Mouse (Mus musculus) neural tube, embryonic 11.5 days (tissue): Measurements from ENCODE around the gene Gm19345. TPM values are rescaled to one million over a fixed set of nuclear protein-coding genes. Genes with fewer than 3 reads are reported as not detected.

Experiments used
- ATAC-seq: fragments of 200-750 bp; cut with Nextera tagmentation; 2 replicates; pipeline ENCODE4 v1.8.0; 2017; ENCODE audit warnings: moderate number of reproducible peaks, mild to moderate bottlenecking, moderate TSS enrichment, moderate library complexity; ENCODE audit not compliant: insufficient read depth, low FRiP score, low TSS enrichment
- DNase-seq: peaks from one replicate; pipeline ENCODE4 v3.0.0-alpha.2; 2015; ENCODE audit warnings: low spot score
- H3K27ac ChIP-seq: fragments of 300-500 bp; sonication (generic); 2 replicates; pipeline ENCODE4 v1.5.1; 2014; ENCODE audit warnings: low read depth, mild to moderate bottlenecking, low read length
- H3K27me3 ChIP-seq: fragments of 300-500 bp; sonication (generic); 2 replicates; pipeline ENCODE4 v1.6.1; 2014; ENCODE audit warnings: mild to moderate bottlenecking, low read length, mixed read lengths; ENCODE audit not compliant: control insufficient read depth, insufficient read depth
- H3K36me3 ChIP-seq: fragments of 300-500 bp; sonication (generic); 2 replicates; pipeline ENCODE4 v1.6.1; 2014; ENCODE audit warnings: mild to moderate bottlenecking, low read length, moderate library complexity, mixed read lengths; ENCODE audit not compliant: control insufficient read depth, insufficient read depth
- H3K4me1 ChIP-seq: fragments of 300-500 bp; sonication (generic); 2 replicates; pipeline ENCODE4 v1.6.1; 2014; ENCODE audit warnings: low read length, mixed read lengths; ENCODE audit not compliant: control insufficient read depth, insufficient read depth
- H3K4me2 ChIP-seq: fragments of 300-500 bp; sonication (generic); 2 replicates; pipeline ENCODE4 v1.6.1; 2014; ENCODE audit warnings: low read depth, mild to moderate bottlenecking, moderate library complexity
- H3K4me3 ChIP-seq: fragments of 300-500 bp; sonication (generic); 2 replicates; pipeline ENCODE4 v1.5.1; 2014; ENCODE audit warnings: low read depth, low read length
- H3K9ac ChIP-seq: fragments of 300-500 bp; sonication (generic); 2 replicates; pipeline ENCODE4 v1.6.1; 2014; ENCODE audit warnings: mild to moderate bottlenecking, low read length
- H3K9me3 ChIP-seq: fragments of 300-500 bp; sonication (generic); 2 replicates; pipeline ENCODE4 v1.6.1; 2016; ENCODE audit warnings: low read length; ENCODE audit not compliant: control insufficient read depth
- WGBS: fragments of 180-500 bp; shearing (Covaris S2); extraction: QIAGEN DNeasy Blood & Tissue Kit; methylation state at CpG from one replicate; pipeline ENCODE4 v1.1.7; 2014; 5-methylcytosine and 5-hydroxymethylcytosine counted together
- polyA plus RNA-seq: library from polyadenylated mRNA; unstranded; fragments of >200 nt; fragmentation: Nextera tagmentation; extraction: Ambion mirVana; gene quantifications from 2 replicates; pipeline ENCODE4 v1.2.1, GENCODE M21; 2014

Gene Gm19345
- polyA plus RNA-seq, 1 experiment from 2014 or later = 0.29 TPM

DNA sequence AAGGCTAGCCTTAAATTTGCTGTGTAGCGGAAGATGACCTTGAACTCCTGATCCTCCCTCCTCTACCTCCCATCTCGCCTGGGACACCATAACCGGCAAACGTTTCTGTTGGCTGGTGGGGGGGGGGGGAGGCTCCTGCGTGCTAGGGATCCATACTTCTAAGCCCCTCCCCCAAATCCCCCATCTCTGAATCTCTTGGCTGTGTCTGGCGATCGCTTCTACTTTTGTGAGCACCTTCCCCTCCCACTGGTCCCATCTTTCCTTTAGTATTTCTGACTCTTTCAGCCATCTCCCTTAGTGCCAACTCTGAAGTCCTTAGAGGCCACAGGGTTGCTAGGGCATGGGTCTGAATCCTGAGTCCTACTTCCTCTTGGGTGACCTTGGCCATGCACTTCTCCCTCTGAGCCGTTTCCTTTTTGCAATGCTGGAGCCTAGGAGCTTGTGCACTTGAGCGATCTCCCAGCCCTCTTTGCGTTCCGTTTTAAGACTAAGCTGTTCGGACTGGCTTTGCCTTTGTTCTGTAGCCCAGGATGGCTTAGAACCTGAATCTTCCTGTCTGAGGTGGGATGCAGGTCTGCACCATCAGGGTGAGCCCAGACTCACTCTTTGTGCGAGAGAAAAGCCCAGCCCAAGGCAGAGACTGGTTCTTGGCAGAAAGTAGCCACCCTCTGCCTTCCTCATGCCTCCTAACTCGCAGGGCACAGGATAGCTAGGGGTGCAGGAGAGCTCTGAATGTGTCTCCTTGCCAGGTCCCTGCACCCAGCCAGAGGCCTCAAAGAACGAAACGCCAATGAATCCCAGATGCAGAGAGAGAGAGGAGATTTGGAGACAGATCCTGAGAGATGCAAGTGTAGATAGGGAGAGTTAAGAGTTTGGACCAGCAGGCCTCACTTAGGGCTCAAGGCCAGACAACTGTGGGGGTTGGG lies 28.3 kb upstream of the Gm19345 start:
- DNase-seq (no peak), ATAC-seq (no peak)
- Histone ChIP-seq H3K4me1 (peaks cover 5% of the 10 kb centered on the region; the same call in 1 of the 2 replicates), H3K27me3 (peaks cover 32% of the 10 kb centered on the region), H3K4me3 (no peak overlapping the region), H3K9me3 (peaks cover 4% of the 10 kb centered on the region; the same call in 1 of the 2 replicates), H3K36me3 (no peaks in the 10 kb centered on the region), H3K27ac (no peak overlapping the region), H3K4me2 (peak overlapping the region; percentile 16; the same call in 1 of the 2 replicates), H3K9ac (no peak overlapping the region)
- 23% methylated on average over 16 of the region's 16 CpGs for WGBS

DNA sequence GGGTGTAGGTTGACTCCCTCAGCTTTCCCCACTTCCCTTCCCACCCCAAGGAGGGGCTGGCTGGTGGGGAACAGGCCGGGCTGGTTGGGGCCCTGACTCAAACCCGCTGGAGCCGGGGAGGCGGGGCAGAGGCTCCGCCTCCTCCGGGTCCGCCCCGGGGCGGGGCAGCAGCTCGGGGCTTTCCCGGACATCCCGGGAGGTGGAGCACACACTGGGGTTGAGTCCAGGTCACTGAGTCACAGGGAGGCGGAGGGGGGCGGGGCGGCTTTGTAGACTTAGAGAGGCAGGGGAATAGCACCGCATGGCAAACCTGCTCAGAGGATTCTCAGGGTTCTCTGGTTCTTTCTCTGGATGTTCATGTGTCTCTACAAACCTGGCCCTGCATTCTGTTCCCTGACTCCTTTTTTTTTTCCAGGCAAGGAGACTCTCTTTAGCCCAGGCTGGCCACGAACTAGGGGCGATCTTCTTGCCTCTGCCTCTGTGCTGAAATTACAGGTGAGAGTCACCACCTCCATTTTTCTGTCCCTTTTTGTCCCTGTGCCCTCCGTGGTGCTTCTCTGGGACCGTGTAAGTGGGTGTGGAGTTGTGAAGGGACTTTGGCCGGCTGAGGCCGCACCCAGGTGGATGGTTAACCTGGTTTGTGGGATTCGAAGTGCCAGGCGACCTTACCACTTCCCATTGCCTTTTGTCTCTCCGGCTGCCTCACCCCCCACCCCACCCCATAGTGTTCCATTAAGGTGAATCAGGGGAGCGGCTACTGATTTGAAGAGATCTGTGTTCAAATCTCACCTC lies 27.4 kb upstream of the Gm19345 start:
- DNase-seq (peak; percentile 83), ATAC-seq (peak; percentile 68)
- H3K36me3 ChIP-seq = no peaks in the 10 kb centered on the region
- peaks cover 32% of the 10 kb centered on the region for H3K27me3 ChIP-seq
- no peak overlapping the region for H3K9ac ChIP-seq
- peaks cover 4% of the 10 kb centered on the region; the same call in 1 of the 2 replicates for H3K9me3 ChIP-seq
- peaks cover 5% of the 10 kb centered on the region; the same call in 1 of the 2 replicates for H3K4me1 ChIP-seq
- peak overlapping the region; percentile 16; the same call in 1 of the 2 replicates for H3K4me2 ChIP-seq
- H3K4me3 ChIP-seq = no peak overlapping the region
- WGBS = 23% methylated on average over 26 of the region's 26 CpGs
- no peak overlapping the region for H3K27ac ChIP-seq

DNA sequence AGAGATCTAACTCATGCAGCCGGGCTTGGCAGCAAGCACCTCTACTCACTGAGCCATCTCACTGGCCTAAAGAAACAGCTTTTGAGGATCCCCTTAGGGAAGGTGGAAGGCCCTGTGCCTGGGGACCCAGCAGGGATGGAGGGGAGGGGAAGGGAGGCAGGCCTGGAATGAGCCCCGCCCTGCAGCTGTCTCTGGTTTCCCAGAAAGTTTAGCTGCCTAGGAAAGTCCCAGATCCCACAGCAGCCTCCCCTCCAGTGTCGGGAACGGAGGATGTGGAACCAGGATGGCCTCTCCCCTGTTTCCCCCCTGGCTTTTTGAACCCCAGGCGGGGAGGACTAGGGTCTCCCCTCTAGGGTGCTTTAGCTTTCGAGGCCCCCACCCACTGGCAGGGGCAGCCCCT lies 25.0 kb upstream of the Gm19345 start:
- no peak for ATAC-seq
- Histone ChIP-seq H3K27me3 (peaks cover 22% of the 10 kb centered on the region), H3K4me3 (no peak overlapping the region), H3K9ac (no peak overlapping the region), H3K27ac (no peak overlapping the region), H3K4me1 (peaks cover 8% of the 10 kb centered on the region; the same call in 1 of the 2 replicates), H3K36me3 (no peaks in the 10 kb centered on the region), H3K9me3 (no peaks in the 10 kb centered on the region), H3K4me2 (no peak overlapping the region)
- 44% methylated on average over 6 of the region's 6 CpGs for whole genome bisulfite sequencing
- DNase-seq = no peak

DNA sequence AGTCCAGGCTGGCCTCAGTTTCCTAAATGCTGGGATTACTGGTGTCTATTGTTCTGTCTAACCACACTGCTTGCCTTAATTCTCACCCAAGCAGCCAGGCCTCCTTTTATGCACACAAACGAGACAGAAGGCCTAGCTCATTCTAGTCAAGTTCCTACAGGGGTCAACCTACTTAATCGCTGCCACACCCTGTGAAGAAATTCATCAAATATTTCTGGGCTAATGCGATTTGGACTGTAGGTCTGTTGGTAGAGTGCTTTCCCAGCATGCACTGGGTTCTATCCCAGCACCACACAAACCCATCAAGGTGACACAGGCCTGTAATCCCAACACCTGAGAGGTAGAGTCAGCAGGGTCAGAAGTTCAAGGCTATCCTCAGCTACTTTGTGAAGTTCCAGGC lies 22.1 kb upstream of the Gm19345 start:
- no peak overlapping the region for H3K4me3 ChIP-seq
- no peaks in the 10 kb centered on the region for H3K27me3 ChIP-seq
- no peaks in the 10 kb centered on the region for H3K36me3 ChIP-seq
- no peak overlapping the region for H3K9ac ChIP-seq
- 79% methylated on average over 3 of the region's 3 CpGs for WGBS
- DNase-seq (no peak), ATAC-seq (no peak)
- no peaks in the 10 kb centered on the region for H3K9me3 ChIP-seq
- 0 out of 2 replicates have a peak, but pooled peaks cover 3% of the 10 kb centered on the region for H3K4me1 ChIP-seq
- H3K4me2 ChIP-seq = no peak overlapping the region
- no peak overlapping the region for H3K27ac ChIP-seq

DNA sequence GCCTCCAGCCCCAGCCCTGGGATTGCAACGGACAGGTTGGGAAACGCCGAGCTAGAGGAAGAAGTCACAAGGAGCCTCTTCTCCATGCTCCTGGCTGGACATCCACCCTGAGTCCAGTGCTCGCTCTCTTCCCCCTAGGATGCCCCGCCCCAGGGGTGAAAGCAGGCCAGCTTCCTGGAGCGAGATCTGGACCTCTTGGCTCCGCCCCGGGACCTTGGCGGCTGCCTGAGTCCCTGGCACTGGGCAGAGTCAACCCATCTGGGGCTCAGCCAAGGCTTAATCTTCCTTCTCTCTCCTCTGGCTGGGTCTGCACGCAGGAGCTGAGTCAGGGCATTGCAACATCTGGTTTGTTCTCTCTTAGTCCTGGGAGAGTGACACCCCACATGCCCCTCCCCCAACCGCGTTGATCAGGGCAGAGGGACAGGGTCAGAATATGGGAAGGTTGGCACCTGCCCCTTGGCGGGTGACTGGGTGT lies 21.1 kb upstream of the Gm19345 start:
- ATAC-seq (no peak), DNase-seq (no peak)
- WGBS = 32% methylated on average over 13 of the region's 13 CpGs
- Histone ChIP-seq H3K36me3 (no peaks in the 10 kb centered on the region), H3K4me2 (no peak overlapping the region), H3K27ac (no peak overlapping the region), H3K9me3 (no peaks in the 10 kb centered on the region), H3K4me3 (no peak overlapping the region), H3K27me3 (no peaks in the 10 kb centered on the region), H3K4me1 (0 out of 2 replicates have a peak, but pooled peaks cover 3% of the 10 kb centered on the region), H3K9ac (no peak overlapping the region)

DNA sequence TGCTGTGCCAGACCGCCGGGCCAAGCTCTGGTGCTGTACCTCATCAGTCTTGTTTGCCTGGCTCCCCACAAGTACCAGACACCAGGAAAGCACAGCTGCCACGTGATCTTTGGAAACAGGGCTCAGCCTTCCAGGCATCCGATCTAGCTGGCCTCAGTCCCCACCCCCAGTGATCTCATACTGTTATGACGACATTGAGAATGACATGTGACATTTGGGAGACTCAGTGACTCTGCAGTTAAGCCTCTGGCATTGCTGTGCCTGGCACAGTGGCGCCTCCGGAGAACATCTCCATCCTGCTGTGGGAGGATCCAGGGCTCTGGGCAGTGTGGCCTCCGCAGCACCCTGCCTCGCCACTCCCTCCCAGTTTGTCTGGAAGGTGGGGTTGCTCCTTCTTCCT lies 20.0 kb upstream of the Gm19345 start:
- Histone ChIP-seq H3K27me3 (no peaks in the 10 kb centered on the region), H3K9me3 (no peaks in the 10 kb centered on the region), H3K4me1 (0 out of 2 replicates have a peak, but pooled peaks cover 3% of the 10 kb centered on the region), H3K36me3 (no peaks in the 10 kb centered on the region), H3K4me3 (no peak overlapping the region), H3K27ac (no peak overlapping the region), H3K4me2 (no peak overlapping the region), H3K9ac (no peak overlapping the region)
- no peak for DNase-seq
- 66% methylated on average over 9 of the region's 9 CpGs for WGBS
- no peak for ATAC-seq

DNA sequence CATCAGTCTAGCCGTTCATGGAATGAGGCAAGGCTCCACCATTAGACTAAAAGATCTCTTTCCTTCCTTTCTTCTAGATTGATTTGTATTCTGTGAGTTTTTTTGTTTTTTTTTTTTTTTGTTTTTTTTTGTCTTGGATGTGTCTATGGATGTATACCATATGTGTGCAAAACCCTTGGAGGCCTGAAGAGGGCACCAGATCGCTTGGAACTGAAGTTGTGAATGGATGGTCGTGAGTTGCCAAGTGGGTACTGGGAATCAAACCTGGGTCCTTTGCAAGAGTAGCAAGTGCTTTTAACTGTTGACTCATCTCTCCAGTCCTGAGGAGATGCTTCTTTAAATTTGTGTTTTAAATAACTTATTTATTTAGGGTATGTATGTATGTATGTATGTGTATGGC lies 17.7 kb upstream of the Gm19345 start:
- WGBS = 59% methylated on average over 3 of the region's 3 CpGs
- ATAC-seq (no peak), DNase-seq (no peak)
- H3K4me3 ChIP-seq = no peak overlapping the region
- H3K27ac ChIP-seq = no peak overlapping the region
- H3K36me3 ChIP-seq = no peaks in the 10 kb centered on the region
- H3K9ac ChIP-seq = no peak overlapping the region
- H3K4me2 ChIP-seq = no peak overlapping the region
- no peaks in the 10 kb centered on the region for H3K9me3 ChIP-seq
- 0 out of 2 replicates have a peak, but pooled peaks cover 3% of the 10 kb centered on the region for H3K4me1 ChIP-seq
- H3K27me3 ChIP-seq = no peaks in the 10 kb centered on the region

DNA sequence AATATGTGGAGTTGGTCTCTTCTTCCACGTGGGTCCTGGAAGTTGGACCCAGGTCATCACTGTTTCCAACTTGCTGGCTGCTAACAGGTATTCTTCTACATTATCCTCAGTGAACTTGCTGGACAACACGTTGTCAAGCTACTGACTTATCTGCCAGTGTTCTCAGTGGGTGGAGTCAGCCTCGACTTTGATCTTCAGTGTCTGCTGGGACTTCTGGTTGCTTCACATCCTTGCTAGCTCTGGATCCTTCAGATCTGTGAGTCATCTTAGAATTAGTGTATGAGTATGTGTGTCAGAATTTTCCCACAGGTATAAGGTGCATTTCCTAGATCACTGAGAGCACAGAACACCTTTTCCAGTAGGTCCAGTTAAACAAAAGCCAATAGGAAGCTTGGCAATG lies 15.0 kb upstream of the Gm19345 start:
- 63% methylated on average over 3 of the region's 3 CpGs for WGBS

More for the DNA sequence above, 15.0 kb upstream of the Gm19345 start:
- H3K4me1 ChIP-seq = no peaks in the 10 kb centered on the region
- H3K4me3 ChIP-seq = no peak overlapping the region
- no peaks in the 10 kb centered on the region for H3K36me3 ChIP-seq
- DNase-seq (no peak), ATAC-seq (no peak)
- no peak overlapping the region for H3K4me2 ChIP-seq
- H3K9ac ChIP-seq = no peak overlapping the region
- H3K27ac ChIP-seq = no peak overlapping the region
- no peaks in the 10 kb centered on the region for H3K27me3 ChIP-seq
- no peaks in the 10 kb centered on the region for H3K9me3 ChIP-seq
